Mouse (Mus musculus) hindbrain, embryonic 10.5 days (tissue): ENCODE measurements around the gene Col9a3. TPM values are rescaled to one million over a fixed set of nuclear protein-coding genes. Genes with fewer than 3 reads are reported as not detected.
A peak's percentile ranks its signal among the peaks of the same experiment; 100 is the strongest.

ENCODE experiments used
- DNase-seq: peaks from one replicate; pipeline ENCODE4 v3.0.0-alpha.2; 2017; ENCODE audit warnings: low spot score
- H3K27ac ChIP-seq: fragments of 300-500 bp; sonication (generic); 2 replicates; pipeline ENCODE4 v1.5.1; 2016; ENCODE audit warnings: mild to moderate bottlenecking, moderate library complexity
- H3K27me3 ChIP-seq: fragments of 300-500 bp; sonication (generic); 2 replicates; pipeline ENCODE4 v1.6.1; 2016; ENCODE audit warnings: mild to moderate bottlenecking; ENCODE audit not compliant: poor library complexity, insufficient read depth, severe bottlenecking
- H3K36me3 ChIP-seq: fragments of 300-500 bp; sonication (generic); 2 replicates; pipeline ENCODE4 v1.6.1; 2016; ENCODE audit warnings: mild to moderate bottlenecking, moderate library complexity
- H3K4me1 ChIP-seq: fragments of 300-500 bp; sonication (generic); replicated peaks from 2 replicates; pipeline ENCODE4 v1.6.1; 2016; ENCODE audit warnings: mild to moderate bottlenecking
- H3K4me3 ChIP-seq: fragments of 300-500 bp; sonication (generic); 2 replicates; pipeline ENCODE4 v1.5.1; 2016; ENCODE audit warnings: mild to moderate bottlenecking, moderate library complexity
- H3K9me3 ChIP-seq: fragments of 300-500 bp; sonication (generic); 2 replicates; pipeline ENCODE4 v1.6.1; 2016; ENCODE audit warnings: mild to moderate bottlenecking, moderate library complexity
- WGBS: fragments of 180-500 bp; shearing (Covaris S2); methylation state at CpG from one replicate; pipeline ENCODE4 v1.1.7; 2016; 5-methylcytosine and 5-hydroxymethylcytosine counted together
- polyA plus RNA-seq: library from polyadenylated mRNA; unstranded; fragments of >200 nt; fragmentation: Nextera tagmentation; extraction: Ambion mirVana; gene quantifications from 2 replicates; pipeline ENCODE4 v1.2.1, GENCODE M21; 2016

Gene Col9a3
- polyA plus RNA-seq = 10.2 and 14.3 TPM in 2 replicates

GRCm38 (mm10) chr2:180597490-180597889, at the start of gene Col9a3:
Col9a3 (plus strand) TSS chr2:180597790.
- WGBS = 45% methylated on average over 4 of the region's 4 CpGs
- no peak for DNase-seq
- H3K27me3 ChIP-seq = peaks cover 52% of the 10 kb centered on the region
- no peaks in the 10 kb centered on the region for H3K9me3 ChIP-seq
- H3K36me3 ChIP-seq = peaks cover 41% of the 10 kb centered on the region
- H3K27ac ChIP-seq = peak within 1 kb of the TSS; percentile 77
- peaks cover 51% of the 10 kb centered on the region for H3K4me1 ChIP-seq
- H3K4me3 ChIP-seq = peak within 1 kb of the TSS; percentile 48

DNA sequence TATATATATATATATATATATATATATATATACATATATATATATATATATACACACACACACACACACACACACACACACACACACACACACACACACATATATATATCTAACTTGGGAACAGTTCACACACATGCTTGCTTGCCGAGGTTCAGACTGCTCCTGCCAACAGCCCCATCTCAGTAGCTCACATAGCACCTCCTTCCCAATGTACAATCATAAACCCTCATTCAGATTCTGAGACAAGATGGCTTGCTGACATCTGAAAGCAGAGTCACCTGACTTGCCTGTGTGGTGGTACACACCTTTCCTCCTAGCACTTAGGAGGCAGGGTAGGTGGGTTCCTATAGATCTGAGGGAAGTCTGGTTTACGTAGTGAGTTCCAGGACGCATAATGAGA, 45.2 kb upstream of the Col9a3 start:
- 80% methylated on average over 3 of the region's 3 CpGs for WGBS
- no peak overlapping the region for H3K4me3 ChIP-seq
- H3K4me1 ChIP-seq = peaks cover 10% of the 10 kb centered on the region
- no peaks in the 10 kb centered on the region for H3K9me3 ChIP-seq
- H3K27ac ChIP-seq = no peak overlapping the region
- peaks cover 7% of the 10 kb centered on the region; the same call in 1 of the 2 replicates for H3K27me3 ChIP-seq
- no peaks in the 10 kb centered on the region for H3K36me3 ChIP-seq
- DNase-seq = no peak

DNA sequence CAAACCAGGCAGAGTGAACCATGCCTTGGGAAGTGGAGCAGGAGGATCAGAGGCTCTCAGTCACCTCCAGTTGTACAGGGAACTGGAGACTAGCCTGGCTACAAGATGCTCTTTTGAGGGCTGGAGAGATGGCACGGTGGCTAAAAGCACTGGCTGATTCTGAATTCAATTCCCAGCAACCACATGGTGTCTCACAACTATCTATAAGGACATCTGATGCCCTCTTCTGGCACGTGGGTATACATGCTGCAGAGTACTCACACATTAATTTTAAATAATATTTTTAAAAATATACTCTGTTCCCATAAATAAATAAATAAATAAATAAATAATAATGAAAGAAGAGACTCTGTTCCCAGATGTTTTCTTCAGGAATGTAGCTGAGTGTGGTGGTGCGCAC, 42.4 kb upstream of the Col9a3 start:
- peaks cover 7% of the 10 kb centered on the region; the same call in 1 of the 2 replicates for H3K27me3 ChIP-seq
- H3K9me3 ChIP-seq = no peaks in the 10 kb centered on the region
- H3K27ac ChIP-seq = no peak overlapping the region
- H3K4me1 ChIP-seq = no peaks in the 10 kb centered on the region
- DNase-seq = no peak
- 51% methylated on average over 3 of the region's 3 CpGs for WGBS
- no peaks in the 10 kb centered on the region for H3K36me3 ChIP-seq
- no peak overlapping the region for H3K4me3 ChIP-seq

- Histone ChIP-seq H3K27me3 (peaks cover 4% of the 10 kb centered on the region), H3K27ac (no peak overlapping the region), H3K36me3 (no peaks in the 10 kb centered on the region), H3K9me3 (no peaks in the 10 kb centered on the region), H3K4me1 (no peaks in the 10 kb centered on the region), H3K4me3 (no peak overlapping the region)
- 85% methylated on average over 3 of the region's 3 CpGs for WGBS
- DNase-seq = no peak
These were observed 41.1 kb upstream of the Col9a3 start for GRCm38 (mm10) chr2:180556470-180556869.

DNA sequence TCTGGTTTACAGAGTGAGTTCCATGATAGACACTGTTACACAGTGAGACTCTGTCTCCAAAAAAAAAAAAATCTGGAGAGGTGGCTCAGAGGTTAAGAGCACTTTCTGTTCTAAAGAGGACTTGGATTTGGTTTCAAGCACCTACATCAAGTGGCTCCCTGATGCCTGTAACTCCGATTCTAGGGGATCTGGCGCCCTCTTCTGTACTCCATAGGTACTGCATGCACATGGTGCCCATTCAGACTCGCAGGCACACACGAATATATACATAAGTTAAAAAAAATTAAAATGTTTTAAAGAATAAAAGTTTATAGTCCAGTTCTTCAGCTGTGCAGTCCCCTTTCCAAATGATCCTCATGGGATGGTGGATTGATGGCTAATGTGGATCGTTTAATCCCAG, 37.3 kb upstream of the Col9a3 start:
- H3K4me3 ChIP-seq = no peak overlapping the region
- peak; percentile 24 for DNase-seq
- WGBS = 49% methylated on average over 5 of the region's 5 CpGs

DNA sequence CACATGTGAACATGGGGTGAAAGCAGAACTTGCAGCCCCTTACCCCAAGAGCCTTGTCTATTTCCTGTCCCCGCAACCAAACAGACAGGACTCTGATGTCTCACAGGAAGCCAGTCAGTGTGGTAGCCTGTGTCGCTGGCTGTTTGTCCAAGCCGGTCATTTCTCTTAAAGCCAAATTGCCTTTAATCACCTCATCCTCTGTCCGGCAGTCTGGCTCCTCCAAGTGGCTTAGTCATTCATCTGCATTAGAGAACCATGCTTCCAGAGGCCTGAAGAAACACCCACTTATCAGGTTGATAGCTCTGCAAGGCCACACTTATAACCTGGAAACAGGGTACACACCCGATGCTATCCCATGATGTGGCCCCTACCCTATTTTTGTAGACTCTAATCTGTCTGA, 35.4 kb upstream of the Col9a3 start:
- H3K36me3 ChIP-seq = no peaks in the 10 kb centered on the region
- 72% methylated on average over 5 of the region's 5 CpGs for WGBS
- no peak overlapping the region for H3K4me3 ChIP-seq
- H3K27me3 ChIP-seq = peaks cover 7% of the 10 kb centered on the region; the same call in 1 of the 2 replicates
- DNase-seq = no peak
- H3K9me3 ChIP-seq = no peaks in the 10 kb centered on the region
- H3K4me1 ChIP-seq = peaks cover 9% of the 10 kb centered on the region; the same call in 1 of the 2 replicates
- H3K27ac ChIP-seq = no peak overlapping the region

More for the DNA sequence above, 37.3 kb upstream of the Col9a3 start:
- Histone ChIP-seq H3K9me3 (no peaks in the 10 kb centered on the region), H3K36me3 (no peaks in the 10 kb centered on the region), H3K4me1 (peaks cover 9% of the 10 kb centered on the region; the same call in 1 of the 2 replicates), H3K27ac (no peak overlapping the region), H3K27me3 (peaks cover 7% of the 10 kb centered on the region; the same call in 1 of the 2 replicates)

- Histone ChIP-seq H3K27ac (no peak overlapping the region), H3K36me3 (no peaks in the 10 kb centered on the region), H3K4me1 (peaks cover 9% of the 10 kb centered on the region; the same call in 1 of the 2 replicates), H3K9me3 (no peaks in the 10 kb centered on the region), H3K4me3 (no peak overlapping the region), H3K27me3 (peaks cover 7% of the 10 kb centered on the region; the same call in 1 of the 2 replicates)
- WGBS = 61% methylated on average over 6 of the region's 6 CpGs
- DNase-seq = no peak
These were observed 34.3 kb upstream of the Col9a3 start for GRCm38 (mm10) chr2:180563296-180563695.

DNA sequence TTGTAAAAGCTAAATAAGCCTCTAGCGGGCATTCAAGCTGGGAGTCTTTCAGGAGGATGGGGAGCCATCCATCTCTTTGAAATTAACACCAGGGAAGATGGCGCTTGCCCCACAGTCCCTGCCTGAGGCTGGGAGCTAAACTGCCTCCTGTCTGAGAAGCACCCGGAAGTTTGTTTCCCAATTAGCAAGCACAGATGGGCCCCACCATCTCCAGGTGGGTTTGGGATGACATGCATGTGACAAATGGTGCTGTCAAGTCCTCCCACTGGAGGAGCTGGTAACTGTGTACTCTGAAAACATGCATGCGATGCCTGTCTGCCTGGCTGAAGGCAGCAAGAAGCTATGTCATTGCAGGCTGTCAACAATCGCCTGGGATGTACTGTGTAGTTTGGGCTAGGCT, 33.7 kb upstream of the Col9a3 start:
- DNase-seq = no peak

GRCm38 (mm10) chr2:180566240-180566913, 31.2 kb upstream of the Col9a3 start:
- 38% methylated on average over 13 of the region's 13 CpGs for WGBS

More for the DNA sequence above, 33.7 kb upstream of the Col9a3 start:
- peaks cover 9% of the 10 kb centered on the region; the same call in 1 of the 2 replicates for H3K4me1 ChIP-seq
- no peaks in the 10 kb centered on the region for H3K9me3 ChIP-seq
- no peak overlapping the region for H3K4me3 ChIP-seq
- 44% methylated on average over 5 of the region's 5 CpGs for WGBS
- no peak overlapping the region for H3K27ac ChIP-seq
- H3K36me3 ChIP-seq = no peaks in the 10 kb centered on the region
- peaks cover 7% of the 10 kb centered on the region; the same call in 1 of the 2 replicates for H3K27me3 ChIP-seq

DNA sequence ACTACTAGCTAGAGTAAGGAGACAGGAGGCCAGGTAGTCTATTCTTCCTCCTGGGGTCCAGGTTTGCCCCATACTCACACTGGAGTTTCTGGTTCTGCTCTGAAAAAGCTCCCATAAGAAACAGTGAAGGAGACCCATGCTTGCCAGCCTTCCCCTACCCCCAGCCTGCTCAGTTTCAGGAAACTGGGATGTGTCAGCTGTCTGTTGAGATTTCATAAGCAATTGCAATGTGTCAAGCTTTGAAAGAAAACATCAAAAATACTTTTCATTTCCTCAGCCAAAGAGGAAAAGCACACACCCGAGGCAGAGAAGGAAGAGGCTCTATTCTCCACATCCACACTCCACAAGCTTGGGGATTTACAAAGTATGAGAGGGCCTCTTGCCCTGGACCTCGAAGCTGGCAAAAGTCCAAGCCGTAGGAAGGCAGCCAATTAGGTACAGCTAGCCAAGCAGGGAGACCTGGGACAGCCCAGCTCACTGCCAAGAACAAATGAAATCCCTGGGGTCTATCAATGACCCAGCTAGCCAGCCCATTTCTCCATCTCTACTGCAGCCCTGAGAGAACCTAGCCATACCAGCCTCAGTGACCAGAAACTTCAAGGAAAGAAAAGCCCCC, 28.5 kb upstream of the Col9a3 start:
- H3K27ac ChIP-seq = no peak overlapping the region
- peaks cover 16% of the 10 kb centered on the region; the same call in 1 of the 2 replicates for H3K27me3 ChIP-seq
- no peaks in the 10 kb centered on the region for H3K4me1 ChIP-seq
- 71% methylated on average over 3 of the region's 3 CpGs for WGBS
- H3K36me3 ChIP-seq = no peaks in the 10 kb centered on the region
- H3K9me3 ChIP-seq = no peaks in the 10 kb centered on the region
- no peak overlapping the region for H3K4me3 ChIP-seq
- no peak for DNase-seq

More at GRCm38 (mm10) chr2:180566240-180566913, 31.2 kb upstream of the Col9a3 start:
- H3K27me3 ChIP-seq = peaks cover 22% of the 10 kb centered on the region
- H3K36me3 ChIP-seq = no peaks in the 10 kb centered on the region
- H3K4me1 ChIP-seq = peaks cover 9% of the 10 kb centered on the region; the same call in 1 of the 2 replicates
- no peak overlapping the region for H3K27ac ChIP-seq
- H3K9me3 ChIP-seq = no peaks in the 10 kb centered on the region
- H3K4me3 ChIP-seq = no peak overlapping the region
- peak; percentile 70 for DNase-seq

- 30% methylated on average over 4 of the region's 4 CpGs for WGBS
- DNase-seq = no peak
- Histone ChIP-seq H3K27ac (no peak overlapping the region), H3K9me3 (no peaks in the 10 kb centered on the region), H3K4me3 (no peak overlapping the region), H3K4me1 (peaks cover 17% of the 10 kb centered on the region), H3K27me3 (peaks cover 30% of the 10 kb centered on the region; the same call in 1 of the 2 replicates), H3K36me3 (no peaks in the 10 kb centered on the region)
These were observed 21.1 kb upstream of the Col9a3 start for GRCm38 (mm10) chr2:180576482-180576881.

- Histone ChIP-seq H3K4me3 (no peak overlapping the region), H3K9me3 (no peaks in the 10 kb centered on the region), H3K27me3 (peaks cover 30% of the 10 kb centered on the region; the same call in 1 of the 2 replicates), H3K36me3 (no peaks in the 10 kb centered on the region), H3K4me1 (peaks cover 27% of the 10 kb centered on the region), H3K27ac (no peak overlapping the region)
- peak; percentile 80 for DNase-seq
- WGBS = 9% methylated on average over 3 of the region's 3 CpGs
These were observed 18.9 kb upstream of the Col9a3 start for GRCm38 (mm10) chr2:180578686-180579085.

- peaks cover 22% of the 10 kb centered on the region; the same call in 1 of the 2 replicates for H3K27me3 ChIP-seq
- H3K4me1 ChIP-seq = peaks cover 47% of the 10 kb centered on the region
- no peak within 1 kb of the TSS for H3K4me3 ChIP-seq
- no peak for DNase-seq
- WGBS = 82% methylated on average over 3 of the region's 3 CpGs
- H3K36me3 ChIP-seq = peaks cover 18% of the 10 kb centered on the region
- no peaks in the 10 kb centered on the region for H3K9me3 ChIP-seq
- no peak within 1 kb of the TSS for H3K27ac ChIP-seq
These were observed 16.6 kb upstream of the Col9a3 start, which contains the start of gene Mrgbp for GRCm38 (mm10) chr2:180581002-180581401. Mrgbp (plus strand) TSS chr2:180581304.
